Mouse (Mus musculus) neural tube, embryonic 11.5 days (tissue): ENCODE measurements around the gene Pigyl. TPM values are rescaled to one million over a fixed set of nuclear protein-coding genes. Genes with fewer than 3 reads are reported as not detected.

ENCODE experiments used
- microRNA-seq: library from miRNA; unstranded; fragments of <30 nt; microRNA quantifications from one replicate; pipeline ENCODE4, GENCODE M21; 2016
- polyA plus RNA-seq: library from polyadenylated mRNA; unstranded; fragments of >200 nt; fragmentation: Nextera tagmentation; extraction: Ambion mirVana; gene quantifications from 2 replicates; pipeline ENCODE4 v1.2.1, GENCODE M21; 2014

Pigyl gene
- polyA plus RNA-seq, 1 experiment from 2014 or later: 59.7 TPM

Small RNA genes within 50 kb of the gene (microRNA-seq; reads per million reads assigned to microRNA genes)
- gene Mir7084: not detected

Other genes with a start within 250 kb of the Pigyl start
- gene Rab3d, start 238.7 kb upstream of the Pigyl start, polyA plus RNA-seq: 11.1 and 12.7 TPM in 2 replicates
- gene Ccdc159, start 229.4 kb upstream of the Pigyl start, polyA plus RNA-seq: 3.6 TPM in 2 replicates
- 35.1 and 35.4 TPM in 2 replicates for gene Tmem205, start 229.3 kb upstream of the Pigyl start, polyA plus RNA-seq
- gene Plppr2, start 219.8 kb upstream of the Pigyl start, polyA plus RNA-seq: 27.7 TPM in 2 replicates
- gene Swsap1, start 201.1 kb upstream of the Pigyl start, polyA plus RNA-seq: 18.9 and 22.5 TPM in 2 replicates
- gene Epor, start 193.3 kb upstream of the Pigyl start, polyA plus RNA-seq: 4.1 and 5.9 TPM in 2 replicates
- 2.3 and 3.7 TPM in 2 replicates for gene Rgl3, start 167.4 kb upstream of the Pigyl start, polyA plus RNA-seq
- 2.7 and 3.5 TPM in 2 replicates for gene Ccdc151, start 154.2 kb upstream of the Pigyl start, polyA plus RNA-seq
- 91.4 and 106 TPM in 2 replicates for gene Prkcsh, start 154.0 kb upstream of the Pigyl start, polyA plus RNA-seq
- 64.6 and 69.1 TPM in 2 replicates for gene Elavl3, start 104.8 kb upstream of the Pigyl start, polyA plus RNA-seq
- gene Gm49318, start 85.6 kb upstream of the Pigyl start, polyA plus RNA-seq: not detected in 2 replicates
- gene Zfp653, start 85.5 kb upstream of the Pigyl start, polyA plus RNA-seq: 8.2 and 9.5 TPM in 2 replicates
- gene Ecsit, start 71.4 kb upstream of the Pigyl start, polyA plus RNA-seq: 40.1 and 40.4 TPM in 2 replicates
- gene Cnn1, start 57.6 kb upstream of the Pigyl start, polyA plus RNA-seq: 1.0 and 2.6 TPM in 2 replicates
- gene Elof1, start 39.7 kb upstream of the Pigyl start, polyA plus RNA-seq: 217 and 221 TPM in 2 replicates
- 14.9 and 16.8 TPM in 2 replicates for gene Acp5, start 21.1 kb upstream of the Pigyl start, polyA plus RNA-seq
- gene Zfp872, start 31.2 kb downstream of the Pigyl start, polyA plus RNA-seq: 0.15 and 0.24 TPM in 2 replicates
- 11.7 and 12.3 TPM in 2 replicates for gene Zfp809, start 68.9 kb downstream of the Pigyl start, polyA plus RNA-seq
- gene Zfp599, start 103.0 kb downstream of the Pigyl start, polyA plus RNA-seq: 6.4 and 6.7 TPM in 2 replicates
- gene Zfp810, start 150.8 kb downstream of the Pigyl start, polyA plus RNA-seq: 28.1 and 30.1 TPM in 2 replicates
- gene Anln, start 232.3 kb downstream of the Pigyl start, polyA plus RNA-seq: 42.1 and 43.2 TPM in 2 replicates